ENCODE assay signal across 28 mouse cellular contexts in the genomic region with DNA sequence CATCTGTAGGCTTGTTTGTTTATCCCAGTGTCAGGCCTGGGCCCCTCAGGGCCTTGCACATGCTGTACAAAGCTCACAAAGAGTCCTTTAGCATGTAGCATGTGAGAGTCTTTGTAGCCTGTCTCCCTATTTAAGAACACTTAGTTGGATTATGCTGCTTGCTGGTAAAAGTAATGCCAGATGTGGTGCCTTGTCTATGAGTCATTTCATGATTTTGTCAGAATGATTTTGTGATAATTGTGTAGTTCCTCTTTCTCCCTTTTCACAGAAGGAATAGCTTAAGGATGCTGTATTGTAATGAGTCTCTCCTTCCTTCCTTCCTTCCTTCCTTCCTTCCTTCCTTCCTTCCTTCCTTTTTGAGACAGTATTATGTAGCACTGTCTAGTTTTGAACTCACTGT. TPM values are rescaled to one million over a fixed set of nuclear protein-coding genes. Genes with fewer than 3 reads are reported as not detected.
"Had no signal": no experiment of that assay in that cellular context is flagged by ENCODE, and none has a peak within 500 bp of the region (broad histone marks: within the 10 kb centered on the region; RNA-seq: fewer than 3 reads in every experiment).

No protein-coding gene starts in this region.

- H3K27ac ChIP-seq: layer of hippocampus, adult 2 months; liver, embryonic 13.5 days; midbrain, embryonic 12.5 days; midbrain, embryonic 15.5 days; neural tube, embryonic 12.5 days; neural tube, embryonic 15.5 days; stomach, embryonic 15.5 days had no signal

- H3K9ac ChIP-seq: liver, embryonic 13.5 days; midbrain, embryonic 12.5 days; midbrain, embryonic 15.5 days; neural tube, embryonic 12.5 days; neural tube, embryonic 15.5 days; stomach, embryonic 15.5 days had no signal

- DNase-seq: kidney, postnatal 14 days; layer of hippocampus, adult 9-11 months; liver, embryonic 13.5 days; lung, adult 2 months; lung, postnatal 14 days; lung, postnatal 4 days; right cerebral cortex, adult 18-20 months; right cerebral cortex, postnatal 14 days; right cerebral cortex, postnatal 4 days; spleen, adult 18-20 months; thymus, postnatal 25 days had no signal

- H3K4me3 ChIP-seq: layer of hippocampus, adult 2 months; liver, embryonic 13.5 days; midbrain, embryonic 12.5 days; midbrain, embryonic 15.5 days; neural tube, embryonic 12.5 days; neural tube, embryonic 15.5 days; stomach, embryonic 15.5 days had no signal

- H3K4me2 ChIP-seq: liver, embryonic 13.5 days; midbrain, embryonic 12.5 days; midbrain, embryonic 15.5 days; neural tube, embryonic 12.5 days; neural tube, embryonic 15.5 days; stomach, embryonic 15.5 days had no signal

- H3K9me3 ChIP-seq: liver, embryonic 13.5 days; midbrain, embryonic 12.5 days; midbrain, embryonic 15.5 days; neural tube, embryonic 12.5 days; neural tube, embryonic 15.5 days; stomach, embryonic 15.5 days had no signal

- ATAC-seq: midbrain, embryonic 15.5 days had no signal

RNA-seq across cellular contexts. Expression of gene Foxa3, which starts 4.7 kb away (rescaled TPM):
- total RNA-seq: layer of hippocampus, adult 2 months; layer of hippocampus, postnatal 25 days; left cerebral cortex, adult 18-20 months; left cerebral cortex, postnatal 36 days; megakaryocyte, adult 5-6 weeks had no signal
- polyA plus RNA-seq: midbrain, embryonic 15.5 days; urinary bladder, adult 2 months had no signal

RNA-seq across cellular contexts. Expression of gene Rsph6a, which starts 26.4 kb away (rescaled TPM):
- total RNA-seq: liver, adult 2 months; megakaryocyte, adult 5-6 weeks had no signal
- polyA plus RNA-seq: kidney, embryonic 16.5 days; limb, embryonic 11.5 days; liver, adult 2 months; liver, embryonic 13.5 days; liver, embryonic 16.5 days; lung, adult 2 months; lung, embryonic 16.5 days; midbrain, embryonic 12.5 days; neural tube, embryonic 12.5 days; stomach, embryonic 15.5 days; thymus, postnatal 0 days; urinary bladder, adult 2 months had no signal
